Comparison of ENCODE assay signal across 8 mouse cellular contexts in the genomic region with DNA sequence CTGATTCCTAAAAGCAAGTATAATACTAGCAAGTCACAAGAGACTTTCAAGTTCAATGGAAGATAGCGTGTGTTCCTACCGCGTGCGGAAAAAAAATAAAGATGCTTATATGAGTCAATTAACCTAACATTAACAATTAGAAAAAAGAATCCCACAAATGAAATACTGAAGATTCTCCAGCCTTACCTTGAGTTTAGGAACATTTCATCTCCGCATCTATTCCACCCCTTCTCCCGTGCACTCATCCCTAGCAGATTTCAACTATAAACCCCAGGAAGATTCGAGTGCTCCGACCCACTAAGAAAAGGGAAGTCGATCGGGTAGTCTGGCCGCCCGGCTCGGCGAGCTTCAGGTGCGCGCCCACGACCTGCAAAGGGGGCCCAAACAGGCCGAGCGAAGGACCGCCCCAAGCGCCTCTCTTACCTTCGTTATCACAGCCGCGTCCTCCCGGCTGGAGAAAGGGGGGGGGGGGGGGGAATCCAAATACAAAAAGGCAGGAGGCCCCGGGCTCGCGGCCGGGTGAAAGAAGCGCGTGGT. TPM values are rescaled to one million over a fixed set of nuclear protein-coding genes. Genes with fewer than 3 reads are reported as not detected.
A peak's percentile ranks its signal among the peaks of the same experiment; 100 is the strongest.
DNase-seq lines count a peak whose midpoint lies in the region; ATAC-seq and TF ChIP-seq lines count a peak whose summit lies in the region.

No protein-coding gene starts in this region.

- under 1% methylated on average over 29 of the region's 31 CpGs for WGBS in bone marrow, adult 2 months
- under 1% methylated on average over 25 of the region's 31 CpGs for WGBS in forebrain, embryonic 14.5 days
- WGBS in intestine, postnatal 0 days = under 1% methylated on average over 31 of the region's 31 CpGs
- 1% methylated on average over 25 of the region's 31 CpGs for WGBS in macrophage (ENCODE audit: missing documents)

- H3K4me1 ChIP-seq in bone marrow, adult 2 months (ENCODE audit: control insufficient read depth, insufficient read depth, low read length) = no peaks in the 10 kb centered on the region
- H3K4me1 ChIP-seq in forebrain, embryonic 14.5 days (ENCODE audit: control insufficient read depth, insufficient read depth, low read length) = peaks cover 8% of the 10 kb centered on the region
- peaks cover 3% of the 10 kb centered on the region; the same call in 1 of the 2 replicates for H3K4me1 ChIP-seq in intestine, postnatal 0 days (replicated peaks; ENCODE audit: control insufficient read depth, insufficient read depth, low read length)

- TF ChIP-seq POLR2A in bone marrow, adult 2 months (IDR thresholded peaks at IDR 0.05; ENCODE audit: borderline replicate concordance, control insufficient read depth, low read depth, low read length) = no peak

- no peaks in the 10 kb centered on the region for H3K9me3 ChIP-seq in forebrain, embryonic 14.5 days (replicated peaks; ENCODE audit: control insufficient read depth, low read length)
- H3K9me3 ChIP-seq in intestine, postnatal 0 days (ENCODE audit: control insufficient read depth) = no peaks in the 10 kb centered on the region

- ATAC-seq in forebrain, embryonic 14.5 days = peak; percentile 6; the same call in 1 of the 2 replicates
- no peak for ATAC-seq in intestine, postnatal 0 days

- H3K4me2 ChIP-seq in forebrain, embryonic 14.5 days (ENCODE audit: low read length) = peak overlapping the region; percentile 64
- H3K4me2 ChIP-seq in intestine, postnatal 0 days (replicated peaks; ENCODE audit: low read depth) = peak overlapping the region; percentile 80

- H3K27ac ChIP-seq in bone marrow, adult 2 months (ENCODE audit: control insufficient read depth, insufficient read depth, low read depth, low read length, poor library complexity) = peak overlapping the region; percentile 77; the same call in 1 of the 2 replicates
- H3K27ac ChIP-seq in forebrain, embryonic 14.5 days (ENCODE audit: low read depth, low read length) = peak overlapping the region; percentile 95
- H3K27ac ChIP-seq in intestine, postnatal 0 days (ENCODE audit: low read depth, low read length) = peak overlapping the region; percentile 71
- no peak overlapping the region for H3K27ac ChIP-seq in macrophage

- DNase-seq in right cerebral cortex, adult 2 months (ENCODE audit: low spot score in 2 of 2) = peak; percentile 16 to 26
- no peak for DNase-seq in right cerebral cortex, postnatal 25 days
- DNase-seq in forebrain, embryonic 14.5 days (ENCODE audit: low spot score) = peak; percentile 39
- peak; percentile 40 to 72 for DNase-seq in spleen, postnatal 4 days (ENCODE audit: low spot score in 2 of 2)
- no peak for DNase-seq in layer of hippocampus, adult 9-10 months (ENCODE audit: low spot score)

- no peaks in the 10 kb centered on the region for H3K36me3 ChIP-seq in forebrain, embryonic 14.5 days (ENCODE audit: control insufficient read depth, insufficient read depth, low read length)
- no peaks in the 10 kb centered on the region for H3K36me3 ChIP-seq in intestine, postnatal 0 days (ENCODE audit: control insufficient read depth, insufficient read depth)
- H3K36me3 ChIP-seq in macrophage (ENCODE audit: inconsistent target) = no peaks in the 10 kb centered on the region

- peak overlapping the region; percentile 96 for H3K4me3 ChIP-seq in bone marrow, adult 2 months (replicated peaks; ENCODE audit: control insufficient read depth, low read depth, low read length)
- peak overlapping the region; percentile 81 for H3K4me3 ChIP-seq in forebrain, embryonic 14.5 days (ENCODE audit: low read depth, low read length)
- H3K4me3 ChIP-seq in intestine, postnatal 0 days (ENCODE audit: low read depth, low read length) = peak overlapping the region; percentile 95
- peak overlapping the region; percentile 55 for H3K4me3 ChIP-seq in macrophage (ENCODE audit: inconsistent target)

- H3K27me3 ChIP-seq in forebrain, embryonic 14.5 days (replicated peaks; ENCODE audit: control insufficient read depth, insufficient read depth, low read length) = no peaks in the 10 kb centered on the region
- no peaks in the 10 kb centered on the region for H3K27me3 ChIP-seq in intestine, postnatal 0 days (replicated peaks; ENCODE audit: control insufficient read depth, insufficient read depth, low read length)

- TF ChIP-seq CTCF in bone marrow, adult 2 months (IDR thresholded peaks at IDR 0.05; ENCODE audit: control insufficient read depth, insufficient read depth, low read length) = no peak
- no peak for TF ChIP-seq CTCF in intestine, postnatal 0 days (IDR thresholded peaks at IDR 0.05; ENCODE audit: low read depth)

- peak overlapping the region; percentile 90 for H3K9ac ChIP-seq in forebrain, embryonic 14.5 days (ENCODE audit: low read length)
- peak overlapping the region; percentile 87 for H3K9ac ChIP-seq in intestine, postnatal 0 days (ENCODE audit: low read depth, low read length)

- H3K79me2 ChIP-seq in macrophage (ENCODE audit: inconsistent target) = no peaks in the 10 kb centered on the region

RNA-seq across cellular contexts. Expression of a gene that starts 0.9 kb away (rescaled TPM):
- 0.66 and 1.3 TPM in 2 replicates for polyA plus RNA-seq in bone marrow, adult 2 months (2011; ENCODE audit: insufficient read depth, insufficient read length, low replicate concordance, missing spikeins)
- polyA plus RNA-seq in forebrain, embryonic 14.5 days (2014; fragmentation: Nextera tagmentation; extraction: Ambion mirVana) = 15.2 and 17.4 TPM in 2 replicates
- polyA plus RNA-seq in intestine, postnatal 0 days (2015; fragmentation: Nextera tagmentation; extraction: Ambion mirVana) = 2.4 and 3.0 TPM in 2 replicates
- total RNA-seq in macrophage (2018; cell fraction: chromatin; rRNA removed) = 10 to 100 TPM in 18 of 26 experiments, 1 to 10 TPM in 8; 1.8 to 58.2 (median 15.7) TPM
- 1 to 10 TPM; 2.9 to 6.5 (median 4.8) TPM for total RNA-seq in macrophage (2018; cell fraction: cytosol; rRNA removed)
- 10 to 100 TPM in 9 of 26 experiments, 1 to 10 TPM in 17; 2.0 to 19.5 (median 8.3) TPM for total RNA-seq in macrophage (2018; cell fraction: nucleus; rRNA removed)
- polyA plus RNA-seq in macrophage (2018) = 1.9 to 2.7 TPM (median 2.2 TPM) in 3 replicates

Comparison
In these comparisons a context has a peak if more than half of its experiments do, and no peak if none do; other contexts are left out.
1. DNase-seq: peak in right cerebral cortex, adult 2 months (2 of 2), forebrain, embryonic 14.5 days (single experiment) and spleen, postnatal 4 days (2 of 2); none in right cerebral cortex, postnatal 25 days (single experiment) and layer of hippocampus, adult 9-10 months (single experiment).
2. Peak in every context shown above with its lines, with median percentiles within 50 percentile points of each other: H3K4me3 ChIP-seq.